Mouse (Mus musculus) kidney, postnatal 0 days (tissue): ENCODE results near the gene Pcp4. TPM values are rescaled to one million over a fixed set of nuclear protein-coding genes. Genes with fewer than 3 reads are reported as not detected.

Experiments
- ATAC-seq: fragments of 200-750 bp; cut with Nextera tagmentation; replicated peaks from 2 replicates; pipeline ENCODE4 v1.8.0; 2017; ENCODE audit warnings: low read depth, moderate number of reproducible peaks, moderate TSS enrichment, moderate library complexity; ENCODE audit not compliant: low FRiP score
- DNase-seq: peaks from one replicate; pipeline ENCODE4 v3.0.0-alpha.2; 2016; ENCODE audit warnings: low spot score
- H3K27ac ChIP-seq: fragments of 300-500 bp; sonication (generic); 2 replicates; pipeline ENCODE4 v1.5.1; 2014; ENCODE audit warnings: mild to moderate bottlenecking
- H3K27me3 ChIP-seq: fragments of 300-500 bp; sonication (generic); 2 replicates; pipeline ENCODE4 v1.6.1; 2014; ENCODE audit warnings: low read length, mixed read lengths; ENCODE audit not compliant: insufficient read depth
- H3K36me3 ChIP-seq: fragments of 300-500 bp; sonication (generic); 2 replicates; pipeline ENCODE4 v1.6.1; 2014; ENCODE audit warnings: low read length, mixed read lengths; ENCODE audit not compliant: insufficient read depth
- H3K4me1 ChIP-seq: fragments of 300-500 bp; sonication (generic); replicated peaks from 2 replicates; pipeline ENCODE4 v1.6.1; 2014; ENCODE audit warnings: antibody characterized with exemption, low read length, mixed read lengths; ENCODE audit not compliant: insufficient read depth
- H3K4me2 ChIP-seq: fragments of 300-500 bp; sonication (generic); 2 replicates; pipeline ENCODE4 v1.6.1; 2014; ENCODE audit warnings: mild to moderate bottlenecking, low read length, moderate library complexity, mixed read lengths
- H3K4me3 ChIP-seq: fragments of 300-500 bp; sonication (generic); replicated peaks from 2 replicates; pipeline ENCODE4 v1.5.1; 2014; ENCODE audit warnings: low read depth, low read length
- H3K9ac ChIP-seq: fragments of 300-500 bp; sonication (generic); 2 replicates; pipeline ENCODE4 v1.6.1; 2014; ENCODE audit warnings: low read depth, low read length
- H3K9me3 ChIP-seq: fragments of 300-500 bp; sonication (generic); replicated peaks from 2 replicates; pipeline ENCODE4 v1.6.1; 2016; ENCODE audit warnings: low read length, inconsistent platforms, mixed read lengths
- CTCF ChIP-seq: IDR thresholded peaks from 2 replicates; pipeline ENCODE4 v1.5.1; 2016; ENCODE audit warnings: antibody characterized with exemption, low read depth, mild to moderate bottlenecking, moderate library complexity
- WGBS: fragments of 180-500 bp; shearing (Covaris S2); extraction: QIAGEN DNeasy Blood & Tissue Kit; methylation state at CpG from one replicate; pipeline ENCODE4 v1.1.7; 2014; 5-methylcytosine and 5-hydroxymethylcytosine counted together
- polyA plus RNA-seq: library from polyadenylated mRNA; unstranded; fragments of >200 nt; fragmentation: Nextera tagmentation; extraction: Ambion mirVana; gene quantifications from 2 replicates; pipeline ENCODE4 v1.2.1, GENCODE M21; 2015

Gene Pcp4
- polyA plus RNA-seq, 1 experiment from 2014 or later = 102 TPM

DNA sequence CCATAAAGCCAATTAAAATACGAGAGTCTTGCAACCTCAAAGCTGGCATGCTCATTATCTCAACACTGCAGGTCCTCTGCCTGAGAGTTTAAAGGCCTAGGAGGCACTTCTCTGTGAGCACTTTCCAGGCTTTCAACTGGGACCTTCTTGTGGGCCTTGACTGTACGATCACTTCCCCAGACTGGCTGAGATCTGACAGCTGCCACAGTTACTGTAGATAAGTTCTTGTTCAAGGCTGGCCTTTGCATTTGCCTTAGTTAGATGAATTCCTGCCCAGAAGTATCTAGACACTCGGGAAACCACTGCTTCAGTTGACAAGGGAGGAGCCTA, 63.1 kb downstream of the Pcp4 start:
- no peak for TF ChIP-seq CTCF
- H3K9me3 ChIP-seq = no peaks in the 10 kb centered on the region
- no peak overlapping the region for H3K4me3 ChIP-seq
- no peak overlapping the region for H3K9ac ChIP-seq
- ATAC-seq (no peak), DNase-seq (no peak)
- H3K36me3 ChIP-seq = no peaks in the 10 kb centered on the region
- H3K27ac ChIP-seq = no peak overlapping the region
- 51% methylated on average over 3 of the region's 3 CpGs for WGBS
- no peaks in the 10 kb centered on the region for H3K4me1 ChIP-seq
- no peak overlapping the region for H3K4me2 ChIP-seq
- no peaks in the 10 kb centered on the region for H3K27me3 ChIP-seq

DNA sequence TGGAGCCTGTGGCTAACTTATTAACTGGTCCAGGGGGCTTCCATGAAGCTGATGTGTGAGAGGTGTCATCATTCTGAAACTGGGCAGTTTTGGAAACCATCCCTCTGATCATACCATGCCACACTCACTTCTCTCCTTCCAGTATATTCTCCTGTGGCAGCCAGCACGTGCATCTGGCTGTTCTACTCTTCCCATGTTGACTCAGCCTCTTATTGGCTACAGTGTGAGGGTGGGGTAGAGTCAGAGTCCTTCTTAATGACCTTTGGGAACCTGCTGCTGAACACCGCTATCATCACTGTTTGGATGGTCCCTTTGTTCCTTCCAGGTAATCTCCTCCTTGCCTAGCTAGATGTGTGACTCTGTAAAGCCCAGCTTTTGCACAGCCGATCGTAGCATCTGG, 63.6 kb downstream of the Pcp4 start:
- Histone ChIP-seq H3K36me3 (no peaks in the 10 kb centered on the region), H3K4me2 (no peak overlapping the region), H3K4me3 (no peak overlapping the region), H3K9me3 (no peaks in the 10 kb centered on the region), H3K27ac (no peak overlapping the region), H3K9ac (no peak overlapping the region), H3K4me1 (no peaks in the 10 kb centered on the region), H3K27me3 (no peaks in the 10 kb centered on the region)
- ATAC-seq (no peak), DNase-seq (no peak)
- 58% methylated on average over 4 of the region's 4 CpGs for WGBS
- no peak for TF ChIP-seq CTCF

DNA sequence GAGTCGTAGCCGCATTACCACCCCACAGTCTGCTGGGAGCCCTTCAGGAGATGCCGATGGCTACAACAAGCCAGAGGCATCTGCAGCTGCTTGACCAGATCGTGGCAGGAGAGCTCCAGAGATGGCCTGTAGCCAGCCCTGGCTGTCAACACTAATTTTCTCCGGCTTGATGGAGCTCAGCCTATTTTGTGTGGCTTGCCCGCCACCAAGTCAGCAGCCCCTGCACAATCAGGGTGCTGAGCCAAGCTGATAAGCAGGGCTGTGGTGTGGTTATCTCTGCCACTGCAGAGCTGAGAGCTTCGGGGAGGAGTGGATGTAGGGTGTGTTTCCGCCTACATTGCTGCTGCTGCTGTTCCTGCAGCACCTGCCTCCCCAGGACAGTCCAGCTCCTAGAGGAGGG, 66.3 kb downstream of the Pcp4 start:
- Histone ChIP-seq H3K27ac (no peak overlapping the region), H3K9ac (no peak overlapping the region), H3K4me1 (no peaks in the 10 kb centered on the region), H3K36me3 (no peaks in the 10 kb centered on the region), H3K4me3 (no peak overlapping the region), H3K4me2 (no peak overlapping the region), H3K9me3 (no peaks in the 10 kb centered on the region), H3K27me3 (no peaks in the 10 kb centered on the region)
- DNase-seq (no peak), ATAC-seq (no peak)
- WGBS = 70% methylated on average over 8 of the region's 8 CpGs
- no peak for TF ChIP-seq CTCF

DNA sequence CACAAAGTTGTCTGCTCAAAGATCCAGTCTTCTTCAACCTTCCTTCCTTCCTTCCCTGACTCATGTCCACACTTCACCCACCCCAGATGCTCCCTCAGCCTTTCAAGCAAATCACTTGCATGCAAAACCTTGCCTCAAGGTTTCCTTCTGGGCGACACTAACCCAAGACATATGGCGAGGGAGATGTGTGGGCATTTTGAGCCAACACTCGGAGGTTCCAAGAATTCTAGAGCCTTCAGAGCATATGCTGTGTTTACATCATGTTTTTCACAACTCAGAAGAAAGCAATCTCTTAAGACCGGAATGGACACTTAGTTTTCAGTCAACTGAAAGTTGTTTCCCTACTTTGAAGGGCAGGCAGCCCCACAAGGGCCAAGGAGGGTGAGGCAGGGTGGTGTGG, 67.9 kb downstream of the Pcp4 start:
- WGBS = 90% methylated on average over 4 of the region's 4 CpGs

DNA sequence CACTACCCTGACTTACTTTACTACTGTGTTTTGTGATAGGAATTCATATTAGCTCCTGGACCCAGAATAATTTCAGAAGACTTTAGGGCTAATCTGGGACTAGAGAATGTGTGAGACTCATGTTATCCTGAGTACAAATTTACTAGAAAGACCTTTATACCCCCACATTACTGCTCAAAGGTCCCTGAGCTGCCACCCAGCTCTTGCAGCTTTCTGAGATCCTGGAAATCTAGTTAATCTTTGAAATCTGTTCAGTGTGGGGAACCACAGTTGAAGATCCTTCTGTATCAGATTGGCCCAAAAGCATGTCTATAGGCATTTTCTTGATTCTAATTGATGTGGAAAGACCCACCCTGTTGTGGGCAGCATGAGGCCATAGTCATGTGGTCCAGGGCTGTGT, 69.0 kb downstream of the Pcp4 start:
- DNase-seq (no peak), ATAC-seq (no peak)
- no peak overlapping the region for H3K4me3 ChIP-seq
- H3K27ac ChIP-seq = peak overlapping the region; percentile 19; the same call in 1 of the 2 replicates
- no peaks in the 10 kb centered on the region for H3K36me3 ChIP-seq
- H3K9me3 ChIP-seq = no peaks in the 10 kb centered on the region
- no peaks in the 10 kb centered on the region for H3K27me3 ChIP-seq
- H3K4me1 ChIP-seq = no peaks in the 10 kb centered on the region
- no peak overlapping the region for H3K4me2 ChIP-seq
- no peak overlapping the region for H3K9ac ChIP-seq
- TF ChIP-seq CTCF = no peak

More for the DNA sequence above, 67.9 kb downstream of the Pcp4 start:
- Histone ChIP-seq H3K9ac (no peak overlapping the region), H3K27me3 (no peaks in the 10 kb centered on the region), H3K4me3 (no peak overlapping the region), H3K9me3 (no peaks in the 10 kb centered on the region), H3K4me2 (no peak overlapping the region), H3K4me1 (no peaks in the 10 kb centered on the region), H3K27ac (no peak overlapping the region), H3K36me3 (no peaks in the 10 kb centered on the region)
- DNase-seq (no peak), ATAC-seq (no peak)
- TF ChIP-seq CTCF = no peak

DNA sequence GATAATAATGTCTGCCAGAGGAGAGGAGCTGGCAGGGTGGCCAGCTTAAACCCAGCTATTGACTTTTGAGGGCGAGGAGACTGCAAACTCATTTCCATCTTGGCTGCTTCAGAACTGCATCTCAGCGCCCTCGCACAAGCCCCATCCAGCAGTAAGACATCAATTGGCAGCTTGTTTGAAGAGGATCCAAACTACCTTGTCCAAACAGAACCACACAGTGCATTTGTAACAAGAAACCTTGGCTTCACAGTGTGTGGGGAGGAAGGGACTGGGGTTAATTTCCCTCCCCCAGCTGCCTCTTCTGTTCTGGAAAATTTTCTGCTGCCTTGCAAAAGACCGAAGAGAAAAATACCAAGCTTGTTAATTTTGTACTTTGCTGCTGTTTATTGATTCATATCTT, 71.7 kb downstream of the Pcp4 start:
- H3K4me2 ChIP-seq = no peak overlapping the region
- ATAC-seq (no peak), DNase-seq (peak; percentile 33)
- no peak overlapping the region for H3K9ac ChIP-seq
- 35% methylated on average over 4 of the region's 4 CpGs for WGBS
- no peaks in the 10 kb centered on the region for H3K36me3 ChIP-seq
- H3K4me1 ChIP-seq = no peaks in the 10 kb centered on the region
- TF ChIP-seq CTCF = no peak
- no peak overlapping the region for H3K4me3 ChIP-seq
- H3K9me3 ChIP-seq = no peaks in the 10 kb centered on the region
- no peak overlapping the region for H3K27ac ChIP-seq
- no peaks in the 10 kb centered on the region for H3K27me3 ChIP-seq

DNA sequence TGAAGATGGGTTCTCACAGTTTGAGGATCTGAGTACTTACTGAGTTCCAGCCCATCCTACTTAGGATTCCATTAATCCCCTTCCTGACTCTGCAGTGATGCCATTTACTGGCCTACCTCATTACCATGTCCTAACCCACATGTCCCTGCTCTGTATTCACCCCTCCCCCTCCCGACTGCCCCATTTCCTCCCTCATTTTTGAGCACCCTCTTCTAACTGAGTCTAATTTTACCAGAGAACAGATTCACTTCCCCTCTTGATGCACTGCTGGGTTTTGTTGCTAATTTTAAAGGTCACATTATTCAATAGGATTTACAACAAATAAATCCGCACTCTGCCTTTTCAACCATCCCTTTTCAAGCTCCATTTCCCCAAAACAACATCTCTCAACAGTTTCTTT, 73.7 kb downstream of the Pcp4 start:
- Histone ChIP-seq H3K27me3 (no peaks in the 10 kb centered on the region), H3K9ac (no peak overlapping the region), H3K36me3 (no peaks in the 10 kb centered on the region), H3K27ac (no peak overlapping the region), H3K4me2 (no peak overlapping the region), H3K4me3 (no peak overlapping the region), H3K4me1 (no peaks in the 10 kb centered on the region), H3K9me3 (no peaks in the 10 kb centered on the region)
- ATAC-seq = no peak
- no peak for TF ChIP-seq CTCF
- DNase-seq = no peak
- WGBS = 36% methylated on average over 2 of the region's 2 CpGs
